Mouse (Mus musculus) olfactory bulb, adult 2 months (tissue): ENCODE results near the gene Gtf2ird1. TPM values are rescaled to one million over a fixed set of nuclear protein-coding genes. Genes with fewer than 3 reads are reported as not detected.

Source experiments
- H3K27ac ChIP-seq: fragments of 200-500 bp; 2 replicates; pipeline ENCODE4 v1.5.1; 2012; ENCODE audit warnings: low read depth, low read length; ENCODE audit not compliant: insufficient read depth
- H3K4me1 ChIP-seq: fragments of 200-500 bp; 2 replicates; pipeline ENCODE4 v1.6.1; 2012; ENCODE audit warnings: low read length; ENCODE audit not compliant: control insufficient read depth, insufficient read depth
- H3K4me3 ChIP-seq: fragments of 200-500 bp; 2 replicates; pipeline ENCODE4 v1.5.1; 2012; ENCODE audit warnings: mild to moderate bottlenecking, low read depth, low read length, moderate library complexity; ENCODE audit not compliant: insufficient read depth
- CTCF ChIP-seq: fragments of 200-500 bp; IDR thresholded peaks from 2 replicates; pipeline ENCODE4 v1.5.1; 2012; ENCODE audit warnings: low read depth, mild to moderate bottlenecking, low read length, moderate library complexity; ENCODE audit not compliant: insufficient read depth
- POLR2A ChIP-seq: fragments of 200-500 bp; IDR thresholded peaks from 2 replicates; pipeline ENCODE4 v1.6.1; 2012; ENCODE audit warnings: mild to moderate bottlenecking, low read depth, low read length, moderate library complexity; ENCODE audit not compliant: insufficient read depth
- WGBS: fragments of 180-500 bp; shearing (Covaris S2); methylation state at CpG from one replicate; pipeline ENCODE4 v1.1.7; 2018; 5-methylcytosine and 5-hydroxymethylcytosine counted together
- polyA plus RNA-seq: library from polyadenylated mRNA; stranded (reverse); fragments of >200 nt; gene quantifications from 2 replicates; pipeline ENCODE4 v1.2.4, GENCODE M21; 2012; ENCODE audit warnings: low replicate concordance; ENCODE audit not compliant: missing spikeins, insufficient read depth, insufficient read length

Gene Gtf2ird1
- not detected in 2 replicates for polyA plus RNA-seq

- TF ChIP-seq CTCF (no peak), POLR2A (0 out of 2 replicates have a peak, but pooled peaks have one; percentile 28)
- peak within 1 kb of the TSS; percentile 81 for H3K4me3 ChIP-seq
- WGBS, result 1% methylated on average over 44 of the region's 44 CpGs
- H3K4me1 ChIP-seq, result peaks cover 18% of the 10 kb centered on the region
- peak within 1 kb of the TSS; percentile 94 for H3K27ac ChIP-seq
Observed at GRCm38 (mm10) chr5:134456503-134456962, at the start of gene Gtf2ird1. TSS of gene Gtf2ird1 (minus strand) at chr5:134456716.

- Histone ChIP-seq H3K27ac (peak overlapping the region; percentile 82), H3K4me3 (no peak overlapping the region), H3K4me1 (peaks cover 33% of the 10 kb centered on the region)
- TF ChIP-seq POLR2A (no peak), CTCF (no peak)
- WGBS, result 34% methylated on average over 9 of the region's 9 CpGs
Observed at GRCm38 (mm10) chr5:134505810-134506292, 49.3 kb upstream of the Gtf2ird1 start.

GRCm38 (mm10) chr5:134502591-134502990 lies 46.1 kb upstream of the Gtf2ird1 start:
- WGBS, result 94% methylated on average over 18 of the region's 18 CpGs
- Histone ChIP-seq H3K4me1 (peaks cover 9% of the 10 kb centered on the region), H3K4me3 (no peak overlapping the region), H3K27ac (no peak overlapping the region)
- TF ChIP-seq CTCF, result no peak
- TF ChIP-seq POLR2A, result no peak

GRCm38 (mm10) chr5:134501453-134501852 lies 44.9 kb upstream of the Gtf2ird1 start:
- H3K4me3 ChIP-seq, result no peak overlapping the region
- TF ChIP-seq CTCF (no peak), POLR2A (no peak)

GRCm38 (mm10) chr5:134500681-134501080 lies 44.2 kb upstream of the Gtf2ird1 start:
- no peak overlapping the region for H3K4me3 ChIP-seq
- H3K27ac ChIP-seq, result no peak overlapping the region
- peaks cover 5% of the 10 kb centered on the region; the same call in 1 of the 2 replicates for H3K4me1 ChIP-seq
- WGBS, result 79% methylated on average over 3 of the region's 3 CpGs
- TF ChIP-seq POLR2A, result no peak
- no peak for TF ChIP-seq CTCF

More at GRCm38 (mm10) chr5:134501453-134501852, 44.9 kb upstream of the Gtf2ird1 start:
- Histone ChIP-seq H3K4me1 (peaks cover 9% of the 10 kb centered on the region), H3K27ac (no peak overlapping the region)
- WGBS, result 72% methylated on average over 9 of the region's 9 CpGs

GRCm38 (mm10) chr5:134500062-134500461 lies 43.5 kb upstream of the Gtf2ird1 start:
- Histone ChIP-seq H3K27ac (no peak overlapping the region), H3K4me1 (peaks cover 3% of the 10 kb centered on the region; the same call in 1 of the 2 replicates), H3K4me3 (no peak overlapping the region)
- no peak for TF ChIP-seq POLR2A
- TF ChIP-seq CTCF, result peak; percentile 60; the same call in 1 of the 2 replicates
- 68% methylated on average over 4 of the region's 4 CpGs for WGBS

DNA sequence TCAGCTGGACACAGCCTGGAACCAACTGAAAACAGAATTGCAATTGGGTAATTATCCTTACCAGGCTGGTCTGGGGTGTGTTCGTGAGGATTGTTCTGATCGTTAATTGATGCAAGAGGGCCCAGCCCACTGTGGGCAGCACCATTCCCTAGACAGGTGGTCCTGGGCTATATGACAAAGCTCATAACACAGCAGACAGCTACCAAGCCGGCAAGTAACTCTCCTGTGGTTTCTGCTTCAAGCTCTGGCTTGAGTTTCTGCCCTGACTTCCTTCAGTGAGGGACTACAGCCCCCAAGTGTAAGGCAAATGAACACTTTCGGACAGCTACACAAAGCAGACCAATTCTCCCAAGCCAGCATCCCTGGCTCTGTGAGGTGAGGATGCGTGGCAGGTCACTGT lies 40.5 kb upstream of the Gtf2ird1 start:
- TF ChIP-seq CTCF (no peak), POLR2A (no peak)
- Histone ChIP-seq H3K27ac (no peak overlapping the region), H3K4me1 (peaks cover 4% of the 10 kb centered on the region), H3K4me3 (no peak overlapping the region)
- WGBS, result 91% methylated on average over 5 of the region's 5 CpGs

DNA sequence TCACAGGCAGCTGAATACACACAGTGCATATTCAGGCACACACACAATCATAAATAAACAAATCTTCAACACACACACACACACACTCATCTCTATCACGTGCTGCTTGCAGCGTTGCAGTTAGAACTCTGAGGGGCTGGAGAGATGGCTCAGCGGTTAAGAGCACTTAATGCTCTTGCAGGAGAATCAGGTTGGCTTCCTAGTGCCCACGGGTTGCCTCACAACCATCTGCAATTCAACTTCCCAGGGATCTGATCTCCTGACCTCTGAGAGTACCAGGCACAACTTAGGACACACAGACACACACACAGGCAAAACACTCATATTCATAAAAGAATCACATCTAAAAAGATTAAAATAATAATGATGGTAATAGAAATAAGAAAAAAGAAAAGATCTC lies 39.3 kb upstream of the Gtf2ird1 start:
- 82% methylated on average over 4 of the region's 4 CpGs for WGBS
- Histone ChIP-seq H3K4me1 (peaks cover 8% of the 10 kb centered on the region), H3K27ac (no peak overlapping the region), H3K4me3 (no peak overlapping the region)
- no peak for TF ChIP-seq POLR2A
- no peak for TF ChIP-seq CTCF

DNA sequence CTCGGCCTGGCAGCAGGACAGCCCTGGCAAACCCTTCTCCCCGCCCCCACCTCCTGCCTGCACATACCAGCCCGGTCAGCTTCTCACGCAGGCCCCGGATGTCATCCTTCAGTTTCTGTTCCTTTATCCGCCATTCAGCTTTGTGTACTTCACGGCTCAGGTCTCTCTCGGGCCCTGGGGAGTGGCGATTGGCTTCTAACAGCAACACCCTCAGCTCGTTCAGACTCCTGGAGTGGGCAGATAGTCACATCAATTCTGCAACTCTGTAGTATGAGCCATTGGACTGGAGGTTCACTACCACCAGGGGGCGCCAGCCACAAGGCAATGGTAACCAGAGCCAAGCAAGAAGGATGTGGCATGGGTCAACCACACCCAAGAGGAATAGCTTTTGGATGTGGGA lies 37.6 kb upstream of the Gtf2ird1 start:
- TF ChIP-seq CTCF (peak; percentile 71), POLR2A (no peak)
- H3K4me3 ChIP-seq, result no peak overlapping the region
- no peak overlapping the region for H3K27ac ChIP-seq
- WGBS, result 52% methylated on average over 11 of the region's 11 CpGs
- H3K4me1 ChIP-seq, result peaks cover 21% of the 10 kb centered on the region

DNA sequence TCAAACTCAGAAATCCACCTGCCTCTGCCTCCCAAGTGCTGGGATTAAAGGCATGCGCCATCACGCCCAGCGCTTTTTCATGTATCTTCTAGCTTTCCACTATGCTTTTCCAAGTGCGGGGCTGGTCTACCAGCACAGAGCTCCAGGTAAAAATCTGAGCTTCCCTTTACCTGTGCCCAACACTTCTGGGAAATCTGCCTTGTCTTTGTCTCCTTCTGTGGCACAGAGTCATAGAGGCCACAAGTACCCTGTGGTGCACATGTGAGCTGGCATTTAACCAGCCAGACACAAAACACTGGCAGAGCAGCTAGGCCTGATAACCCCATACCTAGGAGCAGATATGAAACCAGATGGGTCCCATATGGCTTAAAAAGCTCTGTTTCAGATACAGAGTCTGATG lies 36.4 kb upstream of the Gtf2ird1 start:
- no peak for TF ChIP-seq CTCF
- no peak for TF ChIP-seq POLR2A
- no peak overlapping the region for H3K27ac ChIP-seq
- H3K4me3 ChIP-seq, result no peak overlapping the region
- H3K4me1 ChIP-seq, result peaks cover 29% of the 10 kb centered on the region
- 99% methylated on average over 4 of the region's 4 CpGs for WGBS
